Mouse (Mus musculus) spleen, embryonic (tissue): ENCODE data around the gene Gopc.
"Not testable (repeated sequence)": the region's sequence is repeated elsewhere in the genome, so short reads cannot be mapped to it uniquely, and the experiment has no call there.

Experiments
- CTCF ChIA-PET: fragments of 350-600 bp; sonication (Branson Sonifier 250); formaldehyde crosslinking; loops from one replicate; lab custom pipeline; 2022; lab: Charles Lee

The Gopc gene

GRCm38 (mm10) chr10:52388922-52389430, 7.1 kb upstream of the Gopc start, which contains the start of gene Nepn:
Gene Nepn, plus strand, starts transcription at chr10:52388972.
- CTCF ChIA-PET = no interaction called here

- CTCF ChIA-PET = no interaction called here
Measured at GRCm38 (mm10) chr10:52387192-52387591, 5.3 kb upstream of the Gopc start.

- CTCF ChIA-PET = no interaction called here
Measured at GRCm38 (mm10) chr10:52384823-52385610, 3.1 kb upstream of the Gopc start.

GRCm38 (mm10) chr10:52383522-52383921, 1.6 kb upstream of the Gopc start:
- CTCF ChIA-PET = no interaction called here

- CTCF ChIA-PET = interaction anchor here (0.6 to 1.7 kb wide), 2 partner anchors 22 to 166 kb away, joined by 3 to 4 read pairs; no protein-coding TSS in a partner anchor
Measured at GRCm38 (mm10) chr10:52383022-52383421, 1.1 kb upstream of the Gopc start.

- CTCF ChIA-PET = interaction anchor here (1.7 kb wide), 1 partner anchor 20 kb away, joined by 4 read pairs; no protein-coding TSS in a partner anchor
Measured at GRCm38 (mm10) chr10:52381321-52381801, 563 bp downstream of the Gopc start.

- CTCF ChIA-PET = no interaction called here
Measured at GRCm38 (mm10) chr10:52377813-52378212, 4.1 kb downstream of the Gopc start.

GRCm38 (mm10) chr10:52376422-52376821, 5.5 kb downstream of the Gopc start:
- CTCF ChIA-PET = no interaction called here

- CTCF ChIA-PET = interaction anchor here (0.6 kb wide), 1 partner anchor 9 kb away, joined by 17 read pairs; no protein-coding TSS in a partner anchor
Measured at GRCm38 (mm10) chr10:52374651-52375050, 7.3 kb downstream of the Gopc start.

- CTCF ChIA-PET = interaction anchor here (0.7 to 1.2 kb wide), 2 partner anchors 19 to 20 kb away, joined by 4 to 6 read pairs; no protein-coding TSS in a partner anchor
Measured at GRCm38 (mm10) chr10:52373834-52374233, 8.1 kb downstream of the Gopc start.

- CTCF ChIA-PET = interaction anchor here (0.6 kb wide), 1 partner anchor 10 kb away, joined by 6 read pairs; the partner anchor contains the start of gene Gm26741
Measured at GRCm38 (mm10) chr10:52368376-52368775, 13.5 kb downstream of the Gopc start.

- CTCF ChIA-PET = interaction anchor here (1.3 kb wide), 1 partner anchor 21 kb away, joined by 4 read pairs; the partner anchor contains the start of gene Gopc
Measured at GRCm38 (mm10) chr10:52360862-52361609, 20.9 kb downstream of the Gopc start.

GRCm38 (mm10) chr10:52360241-52360735, 21.6 kb downstream of the Gopc start:
- CTCF ChIA-PET = no interaction called here

GRCm38 (mm10) chr10:52358467-52358866, 23.5 kb downstream of the Gopc start, which contains the start of gene Gm26741:
Gene Gm26741, plus strand, starts transcription at chr10:52358767.
- CTCF ChIA-PET = interaction anchor here (0.6 kb wide), 1 partner anchor 10 kb away, joined by 6 read pairs; no protein-coding TSS in a partner anchor

GRCm38 (mm10) chr10:52353184-52353583, 28.7 kb downstream of the Gopc start:
- CTCF ChIA-PET = interaction anchor here (0.6 kb wide), 2 partner anchors 20 to 27 kb away, joined by 3 to 6 read pairs; no protein-coding TSS in a partner anchor

- CTCF ChIA-PET = not testable (repeated sequence)
Measured at GRCm38 (mm10) chr10:52343324-52343723, 38.6 kb downstream of the Gopc start.

GRCm38 (mm10) chr10:52331007-52331406, 50.9 kb downstream of the Gopc start:
- CTCF ChIA-PET = no interaction called here

GRCm38 (mm10) chr10:52321918-52322317, 60.0 kb downstream of the Gopc start:
- CTCF ChIA-PET = interaction anchor here (0.6 kb wide), 1 partner anchor 23 kb away, joined by 3 read pairs; no protein-coding TSS in a partner anchor

GRCm38 (mm10) chr10:52319506-52320286, 62.2 kb downstream of the Gopc start:
- CTCF ChIA-PET = no interaction called here

- CTCF ChIA-PET = interaction anchor here (0.6 kb wide), 1 partner anchor 56 kb away, joined by 5 read pairs; no protein-coding TSS in a partner anchor
Measured at GRCm38 (mm10) chr10:52309196-52309595, 72.7 kb downstream of the Gopc start.
